Mouse (Mus musculus) intestine, postnatal 0 days (tissue): ENCODE measurements around the gene Ascl3. TPM values are rescaled to one million over a fixed set of nuclear protein-coding genes. Genes with fewer than 3 reads are reported as not detected.

Experiments used
- ATAC-seq: fragments of 200-750 bp; cut with Nextera tagmentation; 2 replicates; pipeline ENCODE4 v1.8.0; 2017; ENCODE audit warnings: mild to moderate bottlenecking, moderate TSS enrichment, moderate library complexity
- H3K27ac ChIP-seq: fragments of 300-500 bp; sonication (generic); 2 replicates; pipeline ENCODE4 v1.5.1; 2014; ENCODE audit warnings: mild to moderate bottlenecking, low read depth, low read length, moderate library complexity
- H3K27me3 ChIP-seq: fragments of 300-500 bp; sonication (generic); replicated peaks from 2 replicates; pipeline ENCODE4 v1.6.1; 2014; ENCODE audit warnings: low read length, mixed read lengths; ENCODE audit not compliant: control insufficient read depth, insufficient read depth
- H3K36me3 ChIP-seq: fragments of 300-500 bp; sonication (generic); 2 replicates; pipeline ENCODE4 v1.6.1; 2014; ENCODE audit warnings: mild to moderate bottlenecking, moderate library complexity; ENCODE audit not compliant: control insufficient read depth, insufficient read depth
- H3K4me1 ChIP-seq: fragments of 300-500 bp; sonication (generic); replicated peaks from 2 replicates; pipeline ENCODE4 v1.6.1; 2014; ENCODE audit warnings: antibody characterized with exemption, low read length, mixed read lengths; ENCODE audit not compliant: control insufficient read depth, insufficient read depth
- H3K4me2 ChIP-seq: fragments of 300-500 bp; sonication (generic); replicated peaks from 2 replicates; pipeline ENCODE4 v1.6.1; 2014; ENCODE audit warnings: low read depth, mild to moderate bottlenecking, moderate library complexity
- H3K4me3 ChIP-seq: fragments of 300-500 bp; sonication (generic); 2 replicates; pipeline ENCODE4 v1.5.1; 2014; ENCODE audit warnings: low read depth, low read length
- H3K9ac ChIP-seq: fragments of 300-500 bp; sonication (generic); 2 replicates; pipeline ENCODE4 v1.6.1; 2014; ENCODE audit warnings: mild to moderate bottlenecking, low read depth, low read length
- H3K9me3 ChIP-seq: fragments of 300-500 bp; sonication (generic); 2 replicates; pipeline ENCODE4 v1.6.1; 2016; ENCODE audit warnings: mixed run types; ENCODE audit not compliant: control insufficient read depth
- CTCF ChIP-seq: sonication (generic); IDR thresholded peaks from 2 replicates; pipeline ENCODE4 v1.5.1; 2016; ENCODE audit warnings: low read depth, mild to moderate bottlenecking, control low read depth, antibody characterized with exemption, moderate library complexity
- WGBS: fragments of 180-500 bp; shearing (Covaris S2); extraction: QIAGEN DNeasy Blood & Tissue Kit; methylation state at CpG from one replicate; pipeline ENCODE4 v1.1.7; 2014; 5-methylcytosine and 5-hydroxymethylcytosine counted together
- polyA plus RNA-seq: library from polyadenylated mRNA; unstranded; fragments of >200 nt; fragmentation: Nextera tagmentation; extraction: Ambion mirVana; gene quantifications from 2 replicates; pipeline ENCODE4 v1.2.1, GENCODE M21; 2015

Ascl3 gene
- polyA plus RNA-seq, 1 experiment from 2014 or later, result 0.52 TPM

DNA sequence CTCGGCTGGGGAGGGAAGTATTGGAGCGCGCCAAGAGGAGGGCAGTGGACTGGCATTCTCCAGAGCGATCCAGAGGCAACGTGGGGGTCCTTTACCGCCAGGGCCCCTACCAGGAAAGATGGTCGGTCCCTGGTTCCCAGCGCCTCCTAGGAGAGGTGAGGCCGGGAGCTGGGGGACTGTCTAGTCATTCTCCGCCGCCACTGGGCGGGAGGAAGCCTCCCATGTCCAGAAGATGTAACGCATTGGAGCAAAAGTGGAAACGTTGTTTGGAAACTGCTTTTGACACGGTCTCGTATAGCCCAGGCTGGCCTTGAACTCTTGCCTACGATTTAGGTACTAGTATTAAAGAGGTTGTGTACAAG, 27.5 kb downstream of the Ascl3 start:
- ATAC-seq, result peak; percentile 11; the same call in 1 of the 2 replicates
- 2% methylated on average over 17 of the region's 17 CpGs for WGBS

DNA sequence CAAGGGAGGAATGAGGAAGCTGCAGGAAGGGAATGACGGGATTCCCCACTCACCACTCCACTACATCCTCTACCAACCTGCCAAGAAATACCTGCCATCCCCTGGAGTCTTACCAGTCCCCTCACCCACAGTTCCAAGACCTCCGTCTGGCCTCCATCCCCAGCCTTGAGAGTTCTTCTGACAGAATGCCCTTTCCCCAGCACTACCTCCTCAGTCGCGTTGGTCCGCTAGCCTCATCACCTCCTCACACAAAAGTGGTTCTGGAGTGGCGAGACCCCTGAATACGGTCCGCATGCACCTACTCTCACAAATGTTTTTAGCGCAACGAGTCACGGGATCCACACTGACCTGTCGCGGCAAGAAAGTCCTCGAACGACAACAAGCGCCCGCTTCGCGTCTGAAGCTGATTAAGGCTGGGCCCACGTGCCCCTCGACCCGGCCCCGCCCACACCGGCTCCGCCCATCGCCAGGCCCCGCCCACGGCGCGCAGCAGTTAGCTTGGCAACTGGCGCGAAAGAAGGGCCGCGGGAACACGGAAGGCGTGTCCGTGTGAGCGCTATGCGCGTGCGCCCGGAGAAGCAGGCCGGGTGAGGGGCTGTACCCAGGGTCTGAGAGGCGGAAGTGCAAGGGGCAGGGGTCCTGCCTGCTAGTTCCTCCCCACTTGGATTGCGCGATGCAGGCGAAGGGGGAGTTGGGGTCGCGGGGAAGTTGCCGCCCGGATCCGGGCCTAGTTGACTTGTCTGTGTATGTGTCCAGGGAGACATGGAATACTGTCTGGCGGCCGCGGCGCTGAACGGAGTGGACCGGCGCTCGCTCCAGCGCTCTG, 28.1 kb downstream of the Ascl3 start, which contains the start of the genes St5 and Akip1:
TSS of gene St5 (minus strand) at position 416 of the 826 bp plus-strand sequence.
TSS of gene Akip1 (plus strand) at position 501 of the 826 bp plus-strand sequence.
- Histone ChIP-seq H3K36me3 (0 out of 2 replicates have a peak, but pooled peaks cover 8% of the 10 kb centered on the region), H3K9ac (peak within 1 kb of the TSS; percentile 67), H3K4me2 (peak within 1 kb of the TSS; percentile 85), H3K27ac (peak within 1 kb of the TSS; percentile 60), H3K9me3 (no peaks in the 10 kb centered on the region), H3K4me3 (peak within 1 kb of the TSS; percentile 66), H3K4me1 (no peaks in the 10 kb centered on the region), H3K27me3 (0 out of 2 replicates have a peak, but pooled peaks cover 4% of the 10 kb centered on the region)
- TF ChIP-seq CTCF, result no peak
- WGBS, result 2% methylated on average over 59 of the region's 61 CpGs
- peak; percentile 90 for ATAC-seq

More for the DNA sequence above, 27.5 kb downstream of the Ascl3 start:
- Histone ChIP-seq H3K36me3 (peaks cover 13% of the 10 kb centered on the region; the same call in 1 of the 2 replicates), H3K27me3 (0 out of 2 replicates have a peak, but pooled peaks cover 4% of the 10 kb centered on the region), H3K4me3 (peak overlapping the region; percentile 66), H3K4me2 (peak overlapping the region; percentile 85), H3K27ac (peak overlapping the region; percentile 60), H3K4me1 (no peaks in the 10 kb centered on the region), H3K9ac (peak overlapping the region; percentile 67), H3K9me3 (no peaks in the 10 kb centered on the region)
- TF ChIP-seq CTCF, result no peak; the same call in 1 of the 2 replicates

DNA sequence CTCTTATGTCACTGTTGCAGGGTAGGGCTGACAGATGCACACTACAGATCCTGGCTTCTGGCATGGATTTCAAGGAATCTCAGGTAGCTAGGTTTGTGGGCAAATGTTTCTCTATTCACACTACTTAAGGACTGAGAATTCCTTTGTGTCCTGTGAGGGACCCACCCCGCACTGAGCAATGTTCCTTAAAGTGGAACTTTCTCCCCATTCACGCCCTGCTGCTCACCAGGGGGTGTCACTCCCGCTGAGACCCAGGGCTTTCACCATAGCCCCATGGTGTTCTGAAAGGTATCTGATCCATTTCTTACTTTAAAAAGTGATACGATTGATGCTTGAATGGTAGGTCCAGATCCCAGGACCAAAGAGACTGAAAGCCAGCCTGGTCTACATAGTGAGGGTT, 28.8 kb downstream of the Ascl3 start:
- H3K4me1 ChIP-seq, result no peaks in the 10 kb centered on the region
- no peak for ATAC-seq
- H3K27ac ChIP-seq, result no peak overlapping the region
- peak overlapping the region; percentile 85 for H3K4me2 ChIP-seq
- TF ChIP-seq CTCF, result no peak
- 0 out of 2 replicates have a peak, but pooled peaks cover under 1% of the 10 kb centered on the region for H3K36me3 ChIP-seq
- H3K9ac ChIP-seq, result no peak overlapping the region
- 0 out of 2 replicates have a peak, but pooled peaks cover 4% of the 10 kb centered on the region for H3K27me3 ChIP-seq
- no peaks in the 10 kb centered on the region for H3K9me3 ChIP-seq
- 59% methylated on average over 4 of the region's 4 CpGs for WGBS
- H3K4me3 ChIP-seq, result no peak overlapping the region

DNA sequence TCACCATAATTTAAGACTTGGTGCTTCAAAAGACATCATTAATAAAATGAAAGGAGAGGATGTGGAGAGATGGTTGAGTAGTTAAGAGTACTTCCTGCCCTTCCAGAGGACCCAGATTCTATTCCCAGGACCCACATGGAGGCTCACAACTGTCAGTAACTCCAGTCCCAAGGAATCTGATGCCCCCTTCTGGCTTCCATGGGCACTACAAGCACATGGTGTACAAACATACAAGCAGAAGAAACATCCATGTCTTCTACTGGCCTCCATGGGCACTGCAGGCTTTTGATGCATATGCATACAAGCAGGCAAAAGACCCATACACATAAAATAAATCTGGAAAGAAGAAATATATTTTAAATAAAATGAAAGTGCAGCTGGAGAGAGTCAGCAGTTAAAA, 31.3 kb downstream of the Ascl3 start:
- ATAC-seq, result no peak
- peak; percentile 44 for TF ChIP-seq CTCF

DNA sequence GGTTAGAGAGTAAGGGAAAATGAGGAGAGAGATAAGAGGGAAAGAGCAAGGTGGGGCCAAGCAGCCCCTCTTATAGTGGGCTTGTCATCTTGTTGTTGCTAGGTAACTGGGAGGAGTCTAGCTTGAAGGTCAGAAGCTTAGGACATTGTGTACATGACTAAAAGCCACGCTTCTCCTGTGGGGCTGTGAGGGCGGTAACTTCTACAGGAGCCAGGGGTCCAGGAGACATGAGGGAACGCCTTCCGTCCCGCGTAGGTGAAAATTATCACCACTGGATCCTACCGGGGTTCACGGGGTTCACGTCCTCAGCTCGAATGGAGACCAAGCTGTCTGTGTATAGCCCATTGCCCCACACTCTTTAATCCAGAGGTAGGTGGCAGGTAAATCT, 36.2 kb downstream of the Ascl3 start:
- H3K4me1 ChIP-seq, result no peaks in the 10 kb centered on the region
- WGBS, result 88% methylated on average over 10 of the region's 10 CpGs

More for the DNA sequence above, 31.3 kb downstream of the Ascl3 start:
- Histone ChIP-seq H3K9me3 (no peaks in the 10 kb centered on the region), H3K27me3 (0 out of 2 replicates have a peak, but pooled peaks cover 4% of the 10 kb centered on the region), H3K4me2 (no peak overlapping the region), H3K36me3 (no peaks in the 10 kb centered on the region), H3K4me1 (no peaks in the 10 kb centered on the region), H3K4me3 (no peak overlapping the region), H3K27ac (no peak overlapping the region), H3K9ac (no peak overlapping the region)

DNA sequence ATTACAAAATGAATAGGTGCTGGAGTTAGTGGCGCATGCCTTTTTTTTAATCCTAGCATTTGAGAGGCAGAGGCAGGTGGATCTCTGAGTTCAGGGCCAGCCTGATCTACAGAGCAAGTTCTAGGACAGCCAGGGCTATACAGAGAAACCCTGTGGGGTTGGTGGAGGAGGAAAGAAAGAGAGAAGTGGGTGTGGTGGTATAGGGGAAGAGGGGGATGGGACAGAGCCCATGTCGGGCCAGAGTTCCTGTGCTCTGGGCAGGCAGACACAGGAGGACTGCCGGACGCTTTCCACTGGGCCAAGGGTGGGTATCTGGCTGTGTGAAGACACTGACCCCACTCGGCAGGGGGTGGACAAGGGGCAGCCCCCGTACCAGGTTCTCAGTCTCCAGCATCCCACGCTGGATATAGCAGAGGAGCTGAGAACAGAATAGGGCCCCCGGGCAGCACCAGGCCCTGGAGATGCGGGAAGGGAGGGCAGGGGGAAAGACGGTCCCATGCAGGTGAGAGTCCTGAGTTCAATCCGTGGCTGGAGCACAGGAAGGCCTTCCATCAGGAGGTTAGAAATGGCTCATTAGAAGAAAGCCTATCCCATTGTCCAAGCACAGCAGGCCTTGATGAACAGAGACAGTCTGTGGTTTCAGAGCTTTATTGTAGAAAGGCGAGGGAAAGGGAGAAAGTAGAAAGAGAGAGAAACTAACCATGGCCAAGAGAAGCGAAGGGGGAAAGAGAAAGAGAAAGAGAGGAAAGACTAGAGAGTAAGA, 36.8 kb downstream of the Ascl3 start:
- no peak for ATAC-seq
- TF ChIP-seq CTCF, result no peak
- WGBS, result 89% methylated on average over 13 of the region's 13 CpGs

More for the DNA sequence above, 36.2 kb downstream of the Ascl3 start:
- Histone ChIP-seq H3K9ac (no peak overlapping the region), H3K27me3 (no peaks in the 10 kb centered on the region), H3K4me3 (no peak overlapping the region), H3K27ac (no peak overlapping the region), H3K4me2 (no peak overlapping the region), H3K9me3 (no peaks in the 10 kb centered on the region), H3K36me3 (no peaks in the 10 kb centered on the region)
- TF ChIP-seq CTCF, result no peak
- no peak for ATAC-seq

More for the DNA sequence above, 36.8 kb downstream of the Ascl3 start:
- no peaks in the 10 kb centered on the region for H3K4me1 ChIP-seq
- no peaks in the 10 kb centered on the region for H3K36me3 ChIP-seq
- H3K9me3 ChIP-seq, result no peaks in the 10 kb centered on the region
- no peaks in the 10 kb centered on the region for H3K27me3 ChIP-seq
- H3K4me2 ChIP-seq, result no peak overlapping the region
- H3K27ac ChIP-seq, result no peak overlapping the region
- no peak overlapping the region for H3K9ac ChIP-seq
- H3K4me3 ChIP-seq, result no peak overlapping the region
